Mouse (Mus musculus) bone marrow macrophage, adult 2 months (primary cell): ENCODE measurements around the gene Akap13.

Experiments used
- CTCF ChIP-seq: IDR thresholded peaks from 2 replicates; pipeline ENCODE4 v1.5.1; 2012; ENCODE audit warnings: low read depth, mild to moderate bottlenecking, low read length, moderate library complexity
- POLR2A ChIP-seq: IDR thresholded peaks from 2 replicates; pipeline ENCODE4 v1.6.1; 2012; ENCODE audit warnings: mild to moderate bottlenecking, low read depth, low read length, borderline replicate concordance

- TF ChIP-seq CTCF (no peak), POLR2A (no peak)
These were observed 347.6 kb downstream of the Akap13 start for GRCm38 (mm10) chr7:75802887-75803286.
